Mouse (Mus musculus) neural tube, embryonic 14.5 days (tissue): ENCODE results near the gene Prnd. TPM values are rescaled to one million over a fixed set of nuclear protein-coding genes. Genes with fewer than 3 reads are reported as not detected.

Source experiments
- ATAC-seq: fragments of 200-750 bp; cut with Nextera tagmentation; 2 replicates; pipeline ENCODE4 v1.8.0; 2017; ENCODE audit warnings: low read depth, mild to moderate bottlenecking, moderate TSS enrichment, moderate library complexity
- H3K27ac ChIP-seq: fragments of 300-500 bp; sonication (generic); 2 replicates; pipeline ENCODE4 v1.5.1; 2014; ENCODE audit warnings: low read depth, mild to moderate bottlenecking, control low read depth, low read length, moderate library complexity, mixed read lengths
- H3K27me3 ChIP-seq: fragments of 300-500 bp; sonication (generic); 2 replicates; pipeline ENCODE4 v1.6.1; 2014; ENCODE audit warnings: low read length; ENCODE audit not compliant: control insufficient read depth, insufficient read depth
- H3K36me3 ChIP-seq: fragments of 300-500 bp; sonication (generic); 2 replicates; pipeline ENCODE4 v1.6.1; 2014; ENCODE audit warnings: low read length, mixed read lengths; ENCODE audit not compliant: control insufficient read depth, insufficient read depth
- H3K4me1 ChIP-seq: fragments of 300-500 bp; sonication (generic); 2 replicates; pipeline ENCODE4 v1.6.1; 2014; ENCODE audit warnings: low read length; ENCODE audit not compliant: control insufficient read depth, insufficient read depth
- H3K4me2 ChIP-seq: fragments of 300-500 bp; sonication (generic); 2 replicates; pipeline ENCODE4 v1.6.1; 2014; ENCODE audit warnings: mild to moderate bottlenecking, low read depth, low read length, control low read depth
- H3K4me3 ChIP-seq: fragments of 300-500 bp; sonication (generic); 2 replicates; pipeline ENCODE4 v1.5.1; 2014; ENCODE audit warnings: low read depth, low read length, control low read depth, mixed read lengths
- H3K9ac ChIP-seq: fragments of 300-500 bp; sonication (generic); replicated peaks from 2 replicates; pipeline ENCODE4 v1.6.1; 2014; ENCODE audit warnings: low read depth, mild to moderate bottlenecking, control low read depth, low read length, mixed read lengths
- H3K9me3 ChIP-seq: fragments of 300-500 bp; sonication (generic); 2 replicates; pipeline ENCODE4 v1.6.1; 2016; ENCODE audit warnings: low read length; ENCODE audit not compliant: control insufficient read depth
- WGBS: fragments of 180-500 bp; shearing (Covaris S2); extraction: QIAGEN DNeasy Blood & Tissue Kit; methylation state at CpG from one replicate; pipeline ENCODE4 v1.1.7; 2014; 5-methylcytosine and 5-hydroxymethylcytosine counted together
- polyA plus RNA-seq: library from polyadenylated mRNA; unstranded; fragments of >200 nt; fragmentation: Nextera tagmentation; extraction: Ambion mirVana; gene quantifications from 2 replicates; pipeline ENCODE4 v1.2.1, GENCODE M21; 2014

Prnd gene
- polyA plus RNA-seq, 1 experiment from 2014 or later = 4.8 TPM

GRCm38 (mm10) chr2:131946351-131946750, 4.3 kb upstream of the Prnd start:
- 93% methylated on average over 16 of the region's 16 CpGs for WGBS
- ATAC-seq = no peak
- Histone ChIP-seq H3K36me3 (no peaks in the 10 kb centered on the region), H3K27ac (no peak overlapping the region), H3K27me3 (no peaks in the 10 kb centered on the region), H3K9me3 (no peaks in the 10 kb centered on the region), H3K4me2 (no peak overlapping the region), H3K4me1 (no peaks in the 10 kb centered on the region), H3K9ac (no peak overlapping the region), H3K4me3 (no peak overlapping the region)

GRCm38 (mm10) chr2:131948156-131948555, 2.5 kb upstream of the Prnd start:
- H3K9ac ChIP-seq = no peak overlapping the region
- 0 out of 2 replicates have a peak, but pooled peaks cover 4% of the 10 kb centered on the region for H3K27me3 ChIP-seq
- ATAC-seq = no peak
- no peaks in the 10 kb centered on the region for H3K9me3 ChIP-seq
- H3K36me3 ChIP-seq = no peaks in the 10 kb centered on the region
- H3K4me2 ChIP-seq = no peak overlapping the region
- H3K4me1 ChIP-seq = no peaks in the 10 kb centered on the region
- 84% methylated on average over 3 of the region's 3 CpGs for WGBS
- no peak overlapping the region for H3K27ac ChIP-seq
- no peak overlapping the region for H3K4me3 ChIP-seq

GRCm38 (mm10) chr2:131948916-131949639, 1.6 kb upstream of the Prnd start:
- no peak for ATAC-seq
- Histone ChIP-seq H3K9ac (no peak overlapping the region), H3K36me3 (no peaks in the 10 kb centered on the region), H3K9me3 (no peaks in the 10 kb centered on the region), H3K4me2 (no peak overlapping the region), H3K4me1 (no peaks in the 10 kb centered on the region), H3K27me3 (peaks cover 8% of the 10 kb centered on the region), H3K4me3 (no peak overlapping the region), H3K27ac (no peak overlapping the region)
- 80% methylated on average over 11 of the region's 11 CpGs for WGBS

GRCm38 (mm10) chr2:131949767-131950597, 679 bp upstream of the Prnd start:
- Histone ChIP-seq H3K27me3 (peaks cover 11% of the 10 kb centered on the region), H3K4me3 (no peak overlapping the region), H3K4me2 (no peak overlapping the region), H3K36me3 (no peaks in the 10 kb centered on the region), H3K4me1 (no peaks in the 10 kb centered on the region), H3K9me3 (no peaks in the 10 kb centered on the region), H3K9ac (no peak overlapping the region), H3K27ac (no peak overlapping the region)
- 53% methylated on average over 9 of the region's 9 CpGs for WGBS
- ATAC-seq = peak; percentile 47; the same call in 1 of the 2 replicates

GRCm38 (mm10) chr2:131952456-131952855, 1.8 kb downstream of the Prnd start:
- no peaks in the 10 kb centered on the region for H3K4me1 ChIP-seq
- no peak overlapping the region for H3K9ac ChIP-seq
- no peak for ATAC-seq
- H3K9me3 ChIP-seq = no peaks in the 10 kb centered on the region
- H3K4me3 ChIP-seq = no peak overlapping the region
- H3K36me3 ChIP-seq = no peaks in the 10 kb centered on the region
- H3K27me3 ChIP-seq = peaks cover 11% of the 10 kb centered on the region
- H3K27ac ChIP-seq = no peak overlapping the region
- 69% methylated on average over 2 of the region's 2 CpGs for WGBS
- no peak overlapping the region for H3K4me2 ChIP-seq

DNA sequence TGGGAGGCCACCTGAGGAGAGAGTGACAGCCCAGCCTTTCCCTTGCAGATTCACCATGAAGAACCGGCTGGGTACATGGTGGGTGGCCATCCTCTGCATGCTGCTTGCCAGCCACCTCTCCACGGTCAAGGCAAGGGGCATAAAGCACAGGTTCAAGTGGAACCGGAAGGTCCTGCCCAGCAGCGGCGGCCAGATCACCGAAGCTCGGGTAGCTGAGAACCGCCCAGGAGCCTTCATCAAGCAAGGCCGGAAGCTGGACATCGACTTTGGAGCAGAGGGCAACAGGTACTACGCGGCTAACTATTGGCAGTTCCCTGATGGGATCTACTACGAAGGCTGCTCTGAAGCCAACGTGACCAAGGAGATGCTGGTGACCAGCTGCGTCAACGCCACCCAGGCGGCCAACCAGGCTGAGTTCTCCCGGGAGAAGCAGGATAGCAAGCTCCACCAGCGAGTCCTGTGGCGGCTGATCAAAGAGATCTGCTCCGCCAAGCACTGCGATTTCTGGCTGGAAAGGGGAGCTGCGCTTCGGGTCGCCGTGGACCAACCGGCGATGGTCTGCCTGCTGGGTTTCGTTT, 2.4 kb downstream of the Prnd start:
- Histone ChIP-seq H3K4me3 (no peak overlapping the region), H3K27me3 (peaks cover 11% of the 10 kb centered on the region), H3K36me3 (no peaks in the 10 kb centered on the region), H3K4me2 (no peak overlapping the region), H3K27ac (no peak overlapping the region), H3K4me1 (no peaks in the 10 kb centered on the region), H3K9ac (no peak overlapping the region), H3K9me3 (no peaks in the 10 kb centered on the region)
- no peak for ATAC-seq
- WGBS = 13% methylated on average over 29 of the region's 29 CpGs

DNA sequence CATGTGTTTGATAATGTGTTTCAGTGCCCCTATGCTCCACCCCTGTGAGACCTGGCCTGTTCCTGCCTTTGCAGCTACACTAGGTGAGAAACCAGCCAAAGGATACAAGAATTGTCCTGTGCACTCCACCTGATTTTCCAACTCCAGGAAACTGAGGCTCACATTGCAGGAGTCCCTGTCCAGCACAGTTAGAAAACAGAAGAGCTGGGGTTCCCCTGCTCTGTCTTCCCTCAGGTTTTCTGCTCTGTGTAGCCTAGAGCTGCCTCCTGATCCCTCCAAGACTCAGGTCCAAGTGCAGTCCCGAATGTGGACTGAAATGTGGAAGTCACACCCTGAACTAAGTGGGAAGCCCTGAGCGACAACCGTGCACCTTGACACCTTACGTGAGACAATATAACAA, 3.0 kb downstream of the Prnd start:
- no peak overlapping the region for H3K4me2 ChIP-seq
- no peaks in the 10 kb centered on the region for H3K9me3 ChIP-seq
- 91% methylated on average over 4 of the region's 4 CpGs for WGBS
- no peak overlapping the region for H3K9ac ChIP-seq
- no peaks in the 10 kb centered on the region for H3K4me1 ChIP-seq
- no peaks in the 10 kb centered on the region for H3K36me3 ChIP-seq
- H3K4me3 ChIP-seq = no peak overlapping the region
- H3K27ac ChIP-seq = no peak overlapping the region
- peaks cover 11% of the 10 kb centered on the region for H3K27me3 ChIP-seq
- ATAC-seq = no peak

DNA sequence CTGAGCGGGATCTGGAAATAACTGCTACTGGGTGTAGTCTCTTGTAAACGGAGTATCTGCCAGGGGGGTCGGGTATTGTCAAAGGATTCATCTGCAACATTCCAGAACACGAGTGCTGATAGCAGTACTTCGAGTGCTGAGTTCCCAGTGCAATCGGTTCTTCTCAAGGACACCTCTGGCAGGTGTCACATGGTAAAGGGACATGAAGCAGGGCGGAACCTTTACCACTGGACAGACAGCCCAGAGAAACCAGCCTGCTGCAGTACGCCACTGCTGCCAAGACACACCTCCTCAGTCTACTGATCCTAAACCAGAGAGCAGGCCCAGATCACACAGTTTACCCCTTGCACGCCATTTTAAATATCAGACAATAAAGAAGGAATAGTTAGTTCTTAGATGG, 4.2 kb downstream of the Prnd start:
- Histone ChIP-seq H3K27me3 (peaks cover 11% of the 10 kb centered on the region), H3K9me3 (no peaks in the 10 kb centered on the region), H3K4me1 (no peaks in the 10 kb centered on the region), H3K4me3 (peak overlapping the region; percentile 29), H3K9ac (no peak overlapping the region), H3K4me2 (peak overlapping the region; percentile 57), H3K36me3 (no peaks in the 10 kb centered on the region), H3K27ac (no peak overlapping the region)
- ATAC-seq = peak; percentile 52; the same call in 1 of the 2 replicates
- 62% methylated on average over 9 of the region's 9 CpGs for WGBS

DNA sequence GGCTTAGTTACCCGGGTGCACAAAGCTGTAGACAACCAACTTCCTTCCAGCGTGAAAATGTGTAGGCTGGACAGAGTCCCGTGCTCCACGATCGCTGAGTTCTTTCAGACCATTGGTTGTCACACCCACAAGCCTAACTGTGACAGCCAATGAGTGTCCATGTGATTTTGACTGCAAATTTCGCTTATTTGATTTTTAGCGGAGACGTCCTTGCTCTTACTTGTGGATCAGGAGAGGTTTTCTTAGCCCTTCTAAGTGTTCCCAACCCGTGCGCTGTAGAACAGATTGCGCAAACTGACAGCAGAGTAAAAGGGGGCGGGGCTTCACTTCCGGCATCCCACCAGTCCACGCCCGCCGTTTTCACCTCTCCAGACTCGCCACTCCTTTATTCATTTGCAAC, 4.6 kb downstream of the Prnd start:
- 4% methylated on average over 17 of the region's 17 CpGs for WGBS
- H3K36me3 ChIP-seq = no peaks in the 10 kb centered on the region
- no peaks in the 10 kb centered on the region for H3K4me1 ChIP-seq
- no peaks in the 10 kb centered on the region for H3K9me3 ChIP-seq
- peak; percentile 69; the same call in 1 of the 2 replicates for ATAC-seq
- peaks cover 11% of the 10 kb centered on the region for H3K27me3 ChIP-seq
- no peak overlapping the region for H3K9ac ChIP-seq
- peak overlapping the region; percentile 29 for H3K4me3 ChIP-seq
- H3K4me2 ChIP-seq = peak overlapping the region; percentile 57
- H3K27ac ChIP-seq = no peak overlapping the region
